Mouse (Mus musculus) lung, embryonic 16.5 days (tissue): ENCODE results near the gene Nxn. TPM values are rescaled to one million over a fixed set of nuclear protein-coding genes. Genes with fewer than 3 reads are reported as not detected.
A peak's percentile ranks its signal among the peaks of the same experiment; 100 is the strongest.

Source experiments
- ATAC-seq: fragments of 200-750 bp; cut with Nextera tagmentation; 2 replicates; pipeline ENCODE4 v1.8.0; 2017; ENCODE audit warnings: low read depth, mild to moderate bottlenecking, moderate library complexity
- H3K27ac ChIP-seq: fragments of 300-500 bp; sonication (generic); 2 replicates; pipeline ENCODE4 v1.5.1; 2014; ENCODE audit warnings: mild to moderate bottlenecking, control low read depth, low read length
- H3K27me3 ChIP-seq: fragments of 300-500 bp; sonication (generic); 2 replicates; pipeline ENCODE4 v1.6.1; 2014; ENCODE audit warnings: low read depth, low read length, mixed read lengths; ENCODE audit not compliant: control insufficient read depth, insufficient read depth
- H3K36me3 ChIP-seq: fragments of 300-500 bp; sonication (generic); 2 replicates; pipeline ENCODE4 v1.6.1; 2014; ENCODE audit warnings: low read length; ENCODE audit not compliant: control insufficient read depth, insufficient read depth
- H3K4me1 ChIP-seq: fragments of 300-500 bp; sonication (generic); replicated peaks from 2 replicates; pipeline ENCODE4 v1.6.1; 2014; ENCODE audit warnings: low read length, mixed read lengths; ENCODE audit not compliant: control insufficient read depth, insufficient read depth
- H3K4me2 ChIP-seq: fragments of 300-500 bp; sonication (generic); 2 replicates; pipeline ENCODE4 v1.6.1; 2014; ENCODE audit warnings: low read depth, low read length, control low read depth
- H3K4me3 ChIP-seq: fragments of 300-500 bp; sonication (generic); 2 replicates; pipeline ENCODE4 v1.5.1; 2014; ENCODE audit warnings: mild to moderate bottlenecking, low read length, control low read depth
- H3K9ac ChIP-seq: fragments of 300-500 bp; sonication (generic); 2 replicates; pipeline ENCODE4 v1.6.1; 2014; ENCODE audit warnings: low read length, control low read depth
- H3K9me3 ChIP-seq: fragments of 300-500 bp; sonication (generic); 2 replicates; pipeline ENCODE4 v1.6.1; 2016; ENCODE audit warnings: low read length; ENCODE audit not compliant: control insufficient read depth
- WGBS: fragments of 180-500 bp; shearing (Covaris S2); extraction: QIAGEN DNeasy Blood & Tissue Kit; methylation state at CpG from one replicate; pipeline ENCODE4 v1.1.7; 2014; 5-methylcytosine and 5-hydroxymethylcytosine counted together
- polyA plus RNA-seq: library from polyadenylated mRNA; unstranded; fragments of >200 nt; fragmentation: Nextera tagmentation; extraction: Ambion mirVana; gene quantifications from 2 replicates; pipeline ENCODE4 v1.2.1, GENCODE M21; 2015

Gene Nxn
- polyA plus RNA-seq, 1 experiment from 2014 or later, result 19.4 TPM

- Histone ChIP-seq H3K36me3 (peaks cover 5% of the 10 kb centered on the region; the same call in 1 of the 2 replicates), H3K27me3 (no peaks in the 10 kb centered on the region), H3K4me3 (peak within 1 kb of the TSS; percentile 92), H3K9me3 (no peaks in the 10 kb centered on the region), H3K4me1 (peaks cover 4% of the 10 kb centered on the region), H3K27ac (peak within 1 kb of the TSS; percentile 80), H3K4me2 (peak within 1 kb of the TSS; percentile 88), H3K9ac (peak within 1 kb of the TSS; percentile 97)
- WGBS, result under 1% methylated on average over 46 of the region's 46 CpGs
- ATAC-seq, result peak; percentile 98
Measured at GRCm38 (mm10) chr11:76406702-76407583, 8.0 kb upstream of the Nxn start, which contains the start of gene Timm22. Gene Timm22, plus strand, starts transcription at chr11:76406952.

GRCm38 (mm10) chr11:76405626-76406264 lies 6.8 kb upstream of the Nxn start:
- Histone ChIP-seq H3K9me3 (no peaks in the 10 kb centered on the region), H3K27ac (no peak overlapping the region), H3K27me3 (no peaks in the 10 kb centered on the region), H3K36me3 (no peaks in the 10 kb centered on the region; the same call in 1 of the 2 replicates), H3K4me2 (no peak overlapping the region), H3K9ac (no peak overlapping the region), H3K4me3 (no peak overlapping the region), H3K4me1 (peaks cover 4% of the 10 kb centered on the region)
- WGBS, result 73% methylated on average over 5 of the region's 5 CpGs
- ATAC-seq, result no peak

- Histone ChIP-seq H3K4me1 (peaks cover 4% of the 10 kb centered on the region), H3K27me3 (no peaks in the 10 kb centered on the region), H3K27ac (no peak overlapping the region), H3K9me3 (no peaks in the 10 kb centered on the region), H3K9ac (no peak overlapping the region), H3K4me2 (no peak overlapping the region), H3K4me3 (no peak overlapping the region), H3K36me3 (no peaks in the 10 kb centered on the region; the same call in 1 of the 2 replicates)
- no peak for ATAC-seq
- WGBS, result 51% methylated on average over 4 of the region's 4 CpGs
Measured at GRCm38 (mm10) chr11:76405113-76405512, 6.2 kb upstream of the Nxn start.

GRCm38 (mm10) chr11:76401398-76401797 lies 2.5 kb upstream of the Nxn start:
- 62% methylated on average over 10 of the region's 10 CpGs for WGBS
- Histone ChIP-seq H3K4me1 (peaks cover 6% of the 10 kb centered on the region; the same call in 1 of the 2 replicates), H3K9ac (no peak overlapping the region)

GRCm38 (mm10) chr11:76399587-76400330 lies 819 bp upstream of the Nxn start:
- no peaks in the 10 kb centered on the region for H3K9me3 ChIP-seq
- H3K27me3 ChIP-seq, result no peaks in the 10 kb centered on the region
- H3K9ac ChIP-seq, result no peak overlapping the region; the same call in none of the 2 replicates
- peak overlapping the region; percentile 71 for H3K27ac ChIP-seq
- WGBS, result 4% methylated on average over 11 of the region's 11 CpGs
- no peaks in the 10 kb centered on the region for H3K36me3 ChIP-seq
- H3K4me2 ChIP-seq, result peak overlapping the region; percentile 96
- peak overlapping the region; percentile 82 for H3K4me3 ChIP-seq
- ATAC-seq, result peak; percentile 38; the same call in 1 of the 2 replicates
- H3K4me1 ChIP-seq, result peaks cover 6% of the 10 kb centered on the region; the same call in 1 of the 2 replicates

More at GRCm38 (mm10) chr11:76401398-76401797, 2.5 kb upstream of the Nxn start:
- Histone ChIP-seq H3K27ac (no peak overlapping the region), H3K27me3 (no peaks in the 10 kb centered on the region), H3K4me2 (no peak overlapping the region), H3K9me3 (no peaks in the 10 kb centered on the region), H3K36me3 (no peaks in the 10 kb centered on the region), H3K4me3 (no peak overlapping the region)
- ATAC-seq, result no peak

- H3K27ac ChIP-seq, result peak overlapping the region; percentile 81
- no peaks in the 10 kb centered on the region for H3K36me3 ChIP-seq
- peak overlapping the region; percentile 96 for H3K4me2 ChIP-seq
- H3K9ac ChIP-seq, result peak overlapping the region; percentile 82
- H3K4me3 ChIP-seq, result peak overlapping the region; percentile 82
- WGBS, result under 1% methylated on average over 30 of the region's 33 CpGs
- peak; percentile 66 for ATAC-seq
- H3K9me3 ChIP-seq, result no peaks in the 10 kb centered on the region
- H3K27me3 ChIP-seq, result no peaks in the 10 kb centered on the region
- peaks cover 6% of the 10 kb centered on the region; the same call in 1 of the 2 replicates for H3K4me1 ChIP-seq
Measured at GRCm38 (mm10) chr11:76398312-76398797, 585 bp downstream of the Nxn start.

GRCm38 (mm10) chr11:76397650-76398311 lies 1.2 kb downstream of the Nxn start:
- ATAC-seq, result peak; percentile 27
- H3K4me1 ChIP-seq, result peaks cover 6% of the 10 kb centered on the region; the same call in 1 of the 2 replicates
- H3K27me3 ChIP-seq, result no peaks in the 10 kb centered on the region
- peak overlapping the region; percentile 96 for H3K4me2 ChIP-seq
- H3K4me3 ChIP-seq, result peak overlapping the region; percentile 82
- no peaks in the 10 kb centered on the region for H3K9me3 ChIP-seq
- H3K9ac ChIP-seq, result peak overlapping the region; percentile 82
- H3K36me3 ChIP-seq, result no peaks in the 10 kb centered on the region
- H3K27ac ChIP-seq, result peak overlapping the region; percentile 81
- 1% methylated on average over 26 of the region's 26 CpGs for WGBS

- no peak overlapping the region for H3K4me2 ChIP-seq
- peaks cover 9% of the 10 kb centered on the region for H3K4me1 ChIP-seq
- H3K9me3 ChIP-seq, result no peaks in the 10 kb centered on the region
- ATAC-seq, result no peak
- no peak overlapping the region for H3K9ac ChIP-seq
- no peaks in the 10 kb centered on the region for H3K36me3 ChIP-seq
- H3K27me3 ChIP-seq, result no peaks in the 10 kb centered on the region
- H3K4me3 ChIP-seq, result no peak overlapping the region
- no peak overlapping the region for H3K27ac ChIP-seq
- 89% methylated on average over 11 of the region's 11 CpGs for WGBS
Measured at GRCm38 (mm10) chr11:76392996-76393395, 5.9 kb downstream of the Nxn start.
